Mouse (Mus musculus) brain, embryonic 14.5 days (tissue): ENCODE results near the gene Matk.

Source experiments
- CTCF ChIP-seq: fragments of 200-500 bp; IDR thresholded peaks from 2 replicates; pipeline ENCODE4 v1.5.1; 2012; ENCODE audit warnings: inconsistent platforms, mild to moderate bottlenecking, moderate library complexity, borderline replicate concordance; ENCODE audit not compliant: insufficient read depth, insufficient read length; ENCODE audit errors: extremely low read depth
- POLR2A ChIP-seq: fragments of 200-500 bp; IDR thresholded peaks from 2 replicates; pipeline ENCODE4 v1.6.1; 2012; ENCODE audit warnings: mild to moderate bottlenecking, inconsistent platforms, borderline replicate concordance; ENCODE audit not compliant: poor library complexity, insufficient read depth, insufficient read length, severe bottlenecking; ENCODE audit errors: extremely low read depth

DNA sequence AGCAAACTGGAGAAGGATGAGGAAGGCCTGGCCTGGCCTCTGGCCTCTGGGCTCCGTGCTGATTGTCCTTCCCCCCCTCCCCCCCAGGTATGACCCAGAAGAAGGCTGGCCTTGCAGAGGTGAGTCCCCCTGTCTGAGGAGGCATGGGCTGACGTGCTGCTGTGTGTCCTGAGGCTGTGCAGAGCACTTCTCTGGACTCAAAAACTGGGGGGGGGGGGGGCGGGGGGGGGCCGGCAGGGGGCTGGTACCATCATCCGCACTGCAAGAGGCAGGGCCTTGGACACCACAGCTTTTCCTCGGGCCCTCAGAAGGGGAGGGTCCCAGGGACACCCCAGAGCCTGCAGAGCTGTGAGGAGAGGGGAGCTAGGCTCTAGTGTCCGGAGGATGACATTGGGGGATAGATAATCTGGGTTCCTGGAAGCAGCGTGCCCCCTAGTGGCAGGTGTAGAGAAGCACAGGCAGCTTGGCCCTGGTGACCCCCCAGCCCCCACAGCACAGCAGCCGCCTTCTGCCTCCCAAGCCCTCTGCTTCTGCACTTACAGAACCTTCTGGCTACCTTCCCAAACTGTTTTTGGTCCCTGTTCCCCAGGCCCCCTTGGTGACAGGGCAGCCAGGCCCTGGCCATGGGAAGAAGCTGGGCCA lies 52.0 kb downstream of the Matk start:
- TF ChIP-seq POLR2A: no peak
- peak; percentile 74 for TF ChIP-seq CTCF
